Mouse (Mus musculus) T-helper 2 cell (primary cell): ENCODE data around the gene Eif3l.

Experiments used
- in situ Hi-C: fragments of 300-600 bp; cut with MboI, MseI; formaldehyde crosslinking; loops from one replicate; pipeline ENCODE4 v1.15.1; 2025; ENCODE audit warnings: high pct_unique_total_duplicates

Eif3l gene

DNA sequence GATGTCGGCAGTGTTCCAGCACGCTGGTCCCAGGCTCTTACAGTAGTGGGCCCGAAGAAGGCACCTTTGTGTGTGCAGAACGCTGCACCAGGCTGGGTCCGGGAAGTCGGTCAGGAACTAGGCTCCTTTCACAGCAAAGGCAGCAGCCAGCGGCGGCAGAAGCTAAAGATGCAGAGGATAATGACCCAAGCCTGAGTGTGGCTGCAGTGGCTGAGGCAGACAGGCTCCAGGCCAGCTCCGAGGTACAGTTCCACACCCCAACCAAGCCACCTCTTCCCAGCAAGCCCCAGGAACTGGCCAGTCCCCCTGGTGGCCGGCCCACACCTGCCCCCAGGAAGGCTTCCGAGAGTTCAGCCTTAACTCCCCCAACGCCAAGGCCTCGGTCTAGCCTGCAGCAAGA, 47.6 kb downstream of the Eif3l start:
- in situ Hi-C loops = no loop called here

DNA sequence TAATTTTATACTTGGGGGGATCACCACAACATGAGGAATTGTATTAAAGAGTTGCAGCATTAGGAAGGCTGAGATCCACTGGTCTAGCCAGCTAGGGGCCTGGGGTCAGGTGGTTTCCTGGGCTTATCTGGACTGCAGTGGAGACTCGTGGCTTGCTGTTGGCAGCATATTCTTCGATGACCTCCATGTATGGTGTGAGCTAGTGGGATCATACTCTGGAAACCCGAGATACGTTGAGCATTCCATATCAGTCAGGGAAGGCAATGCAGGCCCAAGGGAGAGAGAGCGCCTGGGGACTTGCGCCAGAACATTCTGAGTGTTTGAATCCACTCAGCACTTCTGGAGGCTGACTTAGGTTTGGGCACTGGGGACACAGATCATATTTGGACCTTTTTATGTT, 48.8 kb downstream of the Eif3l start:
- in situ Hi-C loops = no loop called here

DNA sequence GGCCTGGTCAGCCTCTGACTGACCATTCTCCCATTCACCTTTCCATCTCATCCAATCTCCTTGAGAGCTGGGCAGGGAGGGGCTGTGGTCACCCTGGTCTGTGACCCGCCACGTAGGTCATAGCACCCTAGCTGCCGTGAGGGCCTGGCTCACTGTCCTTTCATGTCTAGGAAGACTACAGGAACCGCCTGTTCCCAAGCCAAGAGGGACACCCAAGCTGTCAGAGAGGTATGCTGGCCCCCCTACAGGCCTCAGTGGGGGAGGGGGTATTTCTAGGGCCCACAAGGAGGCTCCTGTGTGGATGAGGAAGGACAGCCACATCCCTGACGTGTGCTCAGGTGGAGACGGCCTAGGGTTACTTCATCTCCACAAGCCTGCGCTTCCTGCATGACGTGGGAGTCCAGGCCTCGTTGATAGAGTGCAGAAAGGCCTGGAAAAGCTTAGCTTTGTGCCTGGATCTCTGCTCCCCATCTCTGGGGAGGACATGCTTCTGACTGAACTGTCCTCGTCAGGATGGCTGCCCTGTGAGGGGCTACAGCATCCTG, 49.4 kb downstream of the Eif3l start:
- in situ Hi-C loops = no loop called here

- in situ Hi-C loops = no loop called here
Measured at GRCm38 (mm10) chr15:79126217-79126932, 51.4 kb downstream of the Eif3l start.

DNA sequence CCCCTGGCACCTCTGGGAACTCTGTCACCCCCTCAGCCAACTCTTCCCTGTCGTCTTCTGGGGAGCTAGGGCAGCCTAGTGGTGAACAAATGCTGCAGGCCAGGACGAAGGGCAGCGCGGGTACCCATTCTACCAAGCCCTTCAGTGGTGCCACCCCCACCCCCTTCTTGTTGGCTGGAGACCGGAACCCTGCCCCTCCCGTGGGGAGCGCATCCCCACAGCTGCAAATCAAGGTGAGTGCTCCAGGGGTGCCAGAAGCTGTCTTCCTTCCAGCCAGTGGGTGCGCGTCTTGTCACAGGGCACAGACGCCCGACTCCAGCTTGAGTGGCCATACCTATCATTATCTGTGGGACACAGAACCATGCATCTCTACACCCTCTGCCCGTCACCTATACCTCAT, 52.1 kb downstream of the Eif3l start:
- in situ Hi-C loops = no loop called here

- in situ Hi-C loops = no loop called here
Measured at GRCm38 (mm10) chr15:79128208-79128607, 53.2 kb downstream of the Eif3l start.

DNA sequence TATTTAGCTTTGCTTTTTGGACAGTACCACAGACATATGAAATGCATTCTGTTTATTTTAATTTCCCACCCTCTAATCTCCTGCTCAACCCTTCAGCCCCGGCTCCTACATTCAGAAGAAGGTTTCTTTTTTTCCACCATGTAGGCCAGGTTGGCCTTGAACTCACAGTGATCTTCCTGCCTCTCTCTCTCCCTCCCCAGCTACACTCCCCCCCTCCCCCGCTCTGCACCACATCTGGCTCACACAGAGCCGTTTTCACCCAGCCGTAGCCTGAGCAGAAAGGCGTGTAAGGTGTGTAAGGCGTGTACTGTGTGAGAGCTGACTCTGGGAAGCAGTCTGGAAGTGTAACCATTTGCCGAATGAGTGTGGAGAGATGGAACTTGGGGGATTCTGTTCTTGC, 54.3 kb downstream of the Eif3l start:
- in situ Hi-C loops = no loop called here

DNA sequence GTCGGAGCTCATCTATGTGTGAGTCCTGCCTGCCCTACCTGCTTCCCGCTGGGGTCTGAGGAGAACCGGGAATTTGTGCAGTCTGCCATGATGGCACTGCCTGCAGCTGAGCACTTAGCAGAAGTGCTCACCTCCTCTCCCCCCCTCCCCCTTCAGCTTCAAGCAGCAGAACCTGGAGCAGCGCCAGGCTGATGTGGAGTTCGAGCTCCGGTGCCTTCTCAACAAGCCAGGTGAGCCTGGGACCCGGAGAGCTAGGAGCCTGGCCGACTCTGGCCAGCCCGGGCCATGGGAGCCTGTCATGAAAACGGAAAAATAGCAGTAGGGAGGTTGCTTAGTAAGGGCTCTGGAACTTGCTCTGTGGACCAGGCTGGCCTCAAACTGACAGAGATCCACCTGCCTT, 55.8 kb downstream of the Eif3l start:
- in situ Hi-C loops = no loop called here

DNA sequence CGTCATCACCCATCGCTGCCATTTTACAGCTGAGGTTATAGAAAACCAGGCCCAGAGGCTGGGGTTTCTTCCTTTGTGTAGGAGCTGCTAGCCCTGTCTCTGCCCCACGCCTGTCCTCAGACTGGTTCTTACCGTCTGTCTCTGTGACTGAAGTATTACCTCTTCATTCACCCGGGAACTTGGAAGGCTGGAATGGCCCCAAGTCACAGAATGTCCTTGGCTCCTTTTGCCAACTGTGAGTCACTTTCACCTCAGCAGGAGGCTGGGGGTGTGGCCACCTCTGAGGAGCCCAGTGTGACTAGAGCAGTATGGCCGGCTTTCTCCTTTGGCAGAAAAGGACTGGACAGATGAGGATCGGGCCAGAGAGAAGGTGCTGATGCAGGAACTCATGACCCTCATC, 56.5 kb downstream of the Eif3l start:
- in situ Hi-C loops = no loop called here

GRCm38 (mm10) chr15:79133191-79133661, 58.2 kb downstream of the Eif3l start:
- in situ Hi-C loops = no loop called here

DNA sequence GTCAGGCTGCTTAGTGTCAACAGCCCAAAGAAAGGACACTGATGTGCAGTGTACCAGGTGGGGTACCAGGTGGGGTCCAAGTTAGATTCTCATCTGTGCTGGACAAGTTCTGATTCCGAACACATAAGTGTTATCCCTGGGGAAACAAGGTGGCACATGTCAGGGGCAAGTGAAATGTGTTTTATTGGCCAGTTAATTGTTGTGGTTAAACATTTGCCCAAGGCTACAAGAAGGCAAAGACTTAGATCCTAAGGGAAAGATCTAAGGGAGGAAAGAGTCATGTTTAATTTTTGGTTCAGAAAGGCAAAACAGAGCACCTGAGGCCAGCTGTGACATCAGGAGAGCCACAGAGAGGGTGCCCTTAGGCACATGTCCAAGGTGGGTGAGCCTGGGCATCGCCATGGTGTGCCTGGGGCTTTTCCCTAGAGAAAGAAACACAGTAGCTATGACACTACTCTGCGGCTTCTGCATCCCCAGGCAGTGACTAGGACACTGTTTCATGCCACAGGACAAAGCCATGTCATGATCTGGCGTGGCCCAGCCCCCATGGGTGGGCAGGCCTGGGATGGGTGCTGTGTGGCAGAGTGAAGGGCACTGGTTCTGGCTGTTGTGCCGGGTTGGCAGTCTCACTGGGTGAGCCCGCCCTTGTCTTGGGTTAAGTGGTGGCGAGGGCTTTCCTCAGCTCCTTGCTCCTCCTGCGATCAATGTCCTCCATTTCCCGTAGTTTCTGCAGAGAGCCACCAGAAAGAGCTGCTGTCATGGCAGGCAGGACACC, 59.7 kb downstream of the Eif3l start:
- in situ Hi-C loops = no loop called here

DNA sequence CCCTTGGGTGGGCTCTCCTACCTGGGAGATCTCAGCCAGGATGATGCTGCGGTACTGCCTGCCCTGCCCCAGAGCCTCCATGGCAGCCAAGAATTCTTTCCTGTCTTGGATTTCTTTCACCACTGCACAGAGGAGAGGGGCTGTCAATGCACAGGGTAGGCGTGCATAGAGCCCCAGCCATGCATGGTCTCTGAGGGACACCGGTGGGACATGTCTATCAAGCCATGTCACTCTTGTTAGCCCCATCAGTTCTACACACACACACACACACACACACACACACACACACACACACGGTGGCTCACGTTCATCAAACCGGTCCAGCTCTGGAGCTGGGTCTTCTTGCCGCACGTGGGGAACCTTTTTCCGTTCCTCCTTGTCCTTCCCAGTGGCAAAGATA, 60.4 kb downstream of the Eif3l start:
- in situ Hi-C loops = no loop called here

- in situ Hi-C loops = no loop called here
Measured at GRCm38 (mm10) chr15:79135783-79136575, 61.0 kb downstream of the Eif3l start.

DNA sequence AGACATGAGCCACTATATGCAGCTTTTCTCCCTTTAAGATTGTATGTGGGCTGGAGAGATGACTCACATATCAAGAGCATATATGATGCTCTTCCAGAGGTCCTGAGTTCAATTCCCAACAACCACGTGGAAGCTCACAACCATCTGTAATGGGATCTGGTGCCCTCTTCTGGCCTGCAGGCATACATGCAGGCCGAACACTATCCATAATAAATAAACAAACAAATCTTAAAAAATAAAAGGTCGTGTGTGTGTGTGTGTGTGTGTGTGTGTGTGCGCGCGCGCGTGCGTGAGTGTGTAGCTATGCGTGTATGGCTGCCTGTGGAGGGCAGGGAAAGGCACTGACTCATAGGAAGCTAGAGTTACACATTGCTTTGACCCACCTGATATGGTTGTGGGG, 64.7 kb downstream of the Eif3l start:
- in situ Hi-C loops = no loop called here

GRCm38 (mm10) chr15:79140866-79141565, 66.0 kb downstream of the Eif3l start, which contains the start of the genes Polr2f and 1700088E04Rik:
TSS of gene Polr2f (plus strand) at chr15:79141009.
TSS of gene 1700088E04Rik (minus strand) at chr15:79141253.
- in situ Hi-C loops = no loop called here

GRCm38 (mm10) chr15:79141566-79141917, 66.6 kb downstream of the Eif3l start:
- in situ Hi-C loops = no loop called here

- in situ Hi-C loops = no loop called here
Measured at GRCm38 (mm10) chr15:79143316-79143715, 68.3 kb downstream of the Eif3l start.
